Mouse (Mus musculus) heart, adult 2 months (tissue): ENCODE results near the gene Lrrc63. TPM values are rescaled to one million over a fixed set of nuclear protein-coding genes. Genes with fewer than 3 reads are reported as not detected.
A peak's percentile ranks its signal among the peaks of the same experiment; 100 is the strongest.

Source experiments
- DNase-seq, 2 experiments: peaks; one replicate each; pipeline ENCODE4 v3.0.0; 2021
- H3K27ac ChIP-seq: fragments of 200-600 bp; 2 replicates; pipeline ENCODE4 v1.8.1; 2022
- H3K27me3 ChIP-seq: fragments of 200-500 bp; 2 replicates; pipeline ENCODE4 v1.6.1; 2012; ENCODE audit warnings: mild to moderate bottlenecking, low read length, inconsistent platforms, mixed read lengths; ENCODE audit not compliant: control insufficient read depth, insufficient read depth
- H3K36me3 ChIP-seq: fragments of 200-500 bp; 2 replicates; pipeline ENCODE4 v1.6.1; 2012; ENCODE audit warnings: low read length, inconsistent platforms; ENCODE audit not compliant: control insufficient read depth, insufficient read depth
- H3K4me1 ChIP-seq: fragments of 200-500 bp; 2 replicates; pipeline ENCODE4 v1.6.1; 2011; ENCODE audit warnings: low read length; ENCODE audit not compliant: control insufficient read depth, insufficient read depth
- H3K4me3 ChIP-seq: fragments of 200-600 bp; 2 replicates; pipeline ENCODE4 v1.8.1; 2022
- H3K79me2 ChIP-seq: fragments of 200-500 bp; replicated peaks from 2 replicates; pipeline ENCODE4 v1.6.1; 2012; ENCODE audit warnings: mild to moderate bottlenecking, inconsistent platforms, low read length, moderate library complexity, mixed read lengths; ENCODE audit not compliant: control insufficient read depth, insufficient read depth
- H3K9ac ChIP-seq: fragments of 200-500 bp; 2 replicates; pipeline ENCODE4 v1.6.1; 2012; ENCODE audit warnings: low read depth, mild to moderate bottlenecking, control low read depth, inconsistent platforms, low read length, mixed read lengths
- CTCF ChIP-seq: fragments of 200-600 bp; IDR thresholded peaks from 2 replicates; pipeline ENCODE4 v1.8.1; 2022; ENCODE audit warnings: antibody characterized with exemption, mild to moderate bottlenecking, moderate library complexity
- EP300 ChIP-seq: fragments of 200-500 bp; IDR thresholded peaks from 2 replicates; pipeline ENCODE4 v1.6.1; 2011; ENCODE audit warnings: low read depth, low read length, control low read depth; ENCODE audit not compliant: insufficient read depth
- POLR2A ChIP-seq: fragments of 200-500 bp; IDR thresholded peaks from 2 replicates; pipeline ENCODE4 v1.6.1; 2011; ENCODE audit warnings: mild to moderate bottlenecking, low read depth, low read length, control low read depth; ENCODE audit not compliant: insufficient read depth
- WGBS: fragments of 180-500 bp; shearing (Covaris S2); methylation state at CpG from one replicate; pipeline ENCODE4 v1.1.7; 2018; 5-methylcytosine and 5-hydroxymethylcytosine counted together
- intact Hi-C: fragments of 180-260 bp; cut with DNase I; formaldehyde crosslinking; loops from one replicate; pipeline ENCODE4 v1.15.1; 2025
- long read RNA-seq: library from polyadenylated mRNA; stranded (forward); transcript quantifications from one replicate; pipeline ENCODE4 v2.0.0, GENCODE M21; 2021
- polyA plus RNA-seq: library from polyadenylated mRNA; depleted of rRNA; stranded (reverse); fragments of >200 nt; gene quantifications from 2 replicates; pipeline ENCODE4 v1.2.3, GENCODE M21; 2012; rRNA removed
- total RNA-seq, 2 experiments: library from RNA; stranded (reverse); gene quantifications; 2 replicates each; pipeline ENCODE4 v1.2.3; 2021

The Lrrc63 gene
- not detected for total RNA-seq
- 0.04 and 0.06 TPM in 2 replicates for polyA plus RNA-seq
- long read RNA-seq, result 0 reads

DNA sequence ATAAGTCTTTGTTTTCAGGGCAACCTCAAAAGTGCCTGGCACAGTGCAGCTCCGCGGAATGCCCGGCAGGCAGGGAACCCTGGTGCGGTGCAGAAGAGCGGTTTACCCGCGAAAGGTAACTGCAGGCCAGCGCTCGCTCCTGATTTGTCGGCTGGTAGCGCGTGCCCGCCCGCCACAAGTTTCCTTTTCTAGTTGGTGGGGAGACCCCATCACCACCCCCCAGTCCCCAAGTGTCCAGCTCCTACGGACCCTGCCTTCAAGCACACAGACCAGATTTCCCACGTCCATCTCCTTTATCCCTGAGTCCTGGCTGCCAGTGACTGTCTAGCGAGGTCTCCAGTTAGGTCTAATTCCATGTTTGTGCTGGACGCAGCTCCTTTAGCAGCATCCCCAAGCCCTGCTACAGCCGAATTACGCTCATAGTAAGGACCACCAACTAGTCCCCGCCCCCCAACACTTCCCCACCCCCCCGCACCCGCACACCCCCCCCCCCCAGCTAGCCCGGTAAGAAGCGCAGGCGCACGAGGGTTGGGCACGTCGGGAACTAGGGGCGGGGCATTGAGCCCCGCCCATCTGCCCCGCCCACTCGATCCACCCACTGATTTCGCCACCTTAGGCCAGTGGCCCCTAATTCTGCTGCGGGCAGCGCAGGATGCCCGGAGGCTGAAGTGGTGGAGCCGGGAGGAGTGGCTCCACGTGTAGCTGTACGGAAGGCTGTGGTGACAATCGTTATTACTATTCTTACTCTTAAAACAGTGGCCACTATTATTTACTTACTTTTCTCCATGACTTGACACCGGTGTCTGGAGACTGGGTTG lies at the start of gene Lrrc63, which contains the start of gene Lcp1:
TSS of gene Lrrc63 (minus strand) at position 381 of the 818 bp plus-strand sequence.
TSS of gene Lcp1 (plus strand) at position 601 of the 818 bp plus-strand sequence.
- peak; percentile 80 for DNase-seq
- WGBS, result 2% methylated on average over 38 of the region's 42 CpGs
- no peaks in the 10 kb centered on the region for H3K79me2 ChIP-seq
- peak within 1 kb of the TSS; percentile 55 for H3K4me3 ChIP-seq
- H3K9ac ChIP-seq, result peak within 1 kb of the TSS; percentile 45
- H3K27ac ChIP-seq, result 0 out of 2 replicates have a peak within 1 kb of the TSS, but pooled peaks have one; percentile 7
- TF ChIP-seq EP300 (no peak), POLR2A (peak; percentile 52; the same call in 1 of the 2 replicates), CTCF (no peak)
- no peaks in the 10 kb centered on the region for H3K4me1 ChIP-seq
- H3K27me3 ChIP-seq, result no peaks in the 10 kb centered on the region
- no peaks in the 10 kb centered on the region for H3K36me3 ChIP-seq
- intact Hi-C loops, result no loop called here

DNA sequence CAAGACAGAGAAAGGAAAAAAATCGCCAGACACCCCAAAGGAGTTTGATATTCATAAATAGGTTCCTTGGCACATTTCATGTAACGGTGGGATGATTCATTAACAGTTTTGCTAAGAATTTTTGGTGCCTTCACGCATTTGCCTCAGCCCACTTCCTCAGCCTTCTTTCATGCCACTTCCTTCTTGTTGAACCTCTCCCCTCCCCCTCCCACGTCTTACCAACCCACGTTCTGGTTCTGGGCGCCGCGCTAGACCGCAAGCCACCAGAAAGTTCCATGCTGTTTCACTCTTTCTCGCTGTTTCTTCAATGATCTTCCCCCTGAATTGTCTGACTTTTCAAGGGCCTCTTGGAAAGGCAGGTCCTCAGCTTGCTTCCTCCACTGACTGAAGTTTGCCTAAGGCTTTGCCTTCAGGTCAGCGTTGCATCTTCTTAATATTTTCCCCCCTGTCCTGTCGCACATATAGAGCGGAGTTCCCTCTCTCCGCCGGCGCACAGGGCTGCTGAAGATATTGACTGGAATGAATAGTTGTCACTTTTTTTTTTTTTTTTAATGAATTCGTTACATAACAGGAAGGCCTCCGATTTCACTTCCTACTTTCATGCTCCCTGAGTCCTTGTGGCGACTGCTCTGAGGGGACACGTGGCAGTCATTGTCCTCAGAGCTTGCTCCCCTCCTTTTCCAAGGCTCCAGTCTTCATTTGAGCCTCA lies 48.7 kb upstream of the Lrrc63 start:
- WGBS, result 68% methylated on average over 20 of the region's 20 CpGs
- no peaks in the 10 kb centered on the region; the same call in 1 of the 2 replicates for H3K4me1 ChIP-seq
- no peaks in the 10 kb centered on the region for H3K27me3 ChIP-seq
- H3K4me3 ChIP-seq, result no peak overlapping the region; the same call in 1 of the 2 replicates
- DNase-seq, result peak in 1 of 2 experiments; percentile 50
- no peak overlapping the region for H3K27ac ChIP-seq
- no peak; the same call in 1 of the 2 replicates for TF ChIP-seq POLR2A
- TF ChIP-seq CTCF, result no peak
- 0 out of 2 replicates have a peak, but pooled peaks have one; percentile 14 for TF ChIP-seq EP300
- peak overlapping the region; percentile 14; the same call in 1 of the 2 replicates for H3K9ac ChIP-seq
- no peaks in the 10 kb centered on the region for H3K79me2 ChIP-seq
- intact Hi-C loops, result no loop called here
- no peaks in the 10 kb centered on the region for H3K36me3 ChIP-seq

DNA sequence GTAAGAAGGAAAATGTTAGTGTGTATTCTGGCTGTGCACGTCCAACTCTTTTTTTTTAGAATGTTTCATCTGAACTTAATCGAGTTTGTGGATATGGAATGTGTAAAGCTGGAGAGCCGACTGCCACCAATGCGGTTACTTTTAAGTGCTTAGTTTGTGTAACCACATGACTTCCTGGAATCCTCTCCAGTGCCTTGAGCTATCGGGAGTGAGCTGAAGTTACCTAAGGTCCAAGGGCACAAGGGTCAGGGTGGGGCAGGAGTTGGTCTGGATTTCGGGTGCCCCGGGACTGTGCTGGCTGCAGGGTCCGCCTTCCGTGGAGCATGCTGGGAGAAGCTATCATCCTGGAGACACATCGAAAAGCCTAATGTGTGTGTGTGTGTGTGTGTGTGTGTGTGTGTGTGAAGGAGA lies 48.1 kb upstream of the Lrrc63 start:
- Histone ChIP-seq H3K4me3 (no peak overlapping the region), H3K9ac (peak overlapping the region; percentile 22), H3K36me3 (no peaks in the 10 kb centered on the region), H3K27me3 (no peaks in the 10 kb centered on the region), H3K79me2 (no peaks in the 10 kb centered on the region), H3K4me1 (no peaks in the 10 kb centered on the region; the same call in 1 of the 2 replicates), H3K27ac (no peak overlapping the region)
- intact Hi-C loops, result no loop called here
- DNase-seq, result no peak
- 54% methylated on average over 10 of the region's 10 CpGs for WGBS
- TF ChIP-seq CTCF (no peak), POLR2A (no peak), EP300 (no peak)

DNA sequence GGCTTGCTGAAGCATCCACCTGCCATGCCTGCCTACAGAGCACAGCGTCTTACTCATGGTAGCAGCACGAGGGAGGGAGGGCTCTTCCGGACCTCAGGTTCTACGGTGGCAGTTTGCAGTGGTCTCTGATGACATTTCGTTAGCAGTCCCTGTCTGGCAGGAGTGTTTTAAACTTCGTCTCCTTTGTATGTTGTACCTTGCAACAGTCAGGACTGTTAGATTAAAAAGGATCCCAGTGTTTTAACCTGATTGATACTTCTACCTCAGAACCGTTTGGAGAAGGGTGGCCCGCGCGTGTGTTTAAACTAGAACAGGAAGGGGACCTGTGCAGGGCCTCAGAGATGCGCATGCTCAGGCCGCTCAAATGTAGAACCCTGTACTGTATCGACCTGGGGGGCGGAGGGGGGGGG lies 47.7 kb upstream of the Lrrc63 start:
- H3K9ac ChIP-seq, result no peak overlapping the region
- H3K27me3 ChIP-seq, result no peaks in the 10 kb centered on the region
- TF ChIP-seq EP300 (no peak), CTCF (no peak), POLR2A (no peak)
- H3K4me1 ChIP-seq, result no peaks in the 10 kb centered on the region; the same call in 1 of the 2 replicates
- intact Hi-C loops, result no loop called here
- 77% methylated on average over 14 of the region's 14 CpGs for WGBS
- no peak overlapping the region for H3K27ac ChIP-seq
- no peaks in the 10 kb centered on the region for H3K36me3 ChIP-seq
- DNase-seq, result peak in 1 of 2 experiments; percentile 51
- H3K4me3 ChIP-seq, result no peak overlapping the region
- no peaks in the 10 kb centered on the region for H3K79me2 ChIP-seq

DNA sequence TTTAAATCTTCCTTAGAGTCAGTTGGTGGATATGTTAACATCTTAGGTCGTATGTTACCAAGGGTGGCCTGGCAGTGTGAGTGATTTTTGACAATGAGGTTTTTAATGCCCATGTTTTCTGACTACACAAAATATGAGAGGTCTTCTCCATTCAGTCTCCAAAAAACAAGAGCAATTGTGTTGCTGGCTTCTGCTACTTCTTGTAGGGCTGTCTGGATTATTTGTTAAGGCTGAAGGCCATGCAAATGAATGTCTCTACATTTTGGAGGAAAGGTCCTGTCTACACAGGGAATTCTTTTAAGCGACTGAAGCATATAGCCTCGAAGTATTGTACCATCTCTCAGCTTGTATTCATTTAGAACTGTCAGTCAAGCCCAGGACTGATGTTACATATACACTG lies 46.7 kb upstream of the Lrrc63 start:
- H3K27me3 ChIP-seq, result no peaks in the 10 kb centered on the region
- H3K27ac ChIP-seq, result no peak overlapping the region
- no peak overlapping the region for H3K9ac ChIP-seq

More for the DNA sequence above, 46.7 kb upstream of the Lrrc63 start:
- H3K4me1 ChIP-seq, result no peaks in the 10 kb centered on the region; the same call in 1 of the 2 replicates
- H3K36me3 ChIP-seq, result no peaks in the 10 kb centered on the region
- WGBS, result 76% methylated on average over 3 of the region's 3 CpGs
- intact Hi-C loops, result no loop called here
- no peak for TF ChIP-seq CTCF
- no peak for TF ChIP-seq EP300
- no peak for TF ChIP-seq POLR2A
- no peak for DNase-seq
- no peaks in the 10 kb centered on the region for H3K79me2 ChIP-seq
- H3K4me3 ChIP-seq, result no peak overlapping the region
